Mouse (Mus musculus) gastrocnemius, postnatal 14 days (tissue): ENCODE measurements around the gene Prickle2. TPM values are rescaled to one million over a fixed set of nuclear protein-coding genes. Genes with fewer than 3 reads are reported as not detected.

Experiments
- total RNA-seq, 2 experiments: library from RNA; stranded (reverse); gene quantifications; 2 replicates each; pipeline ENCODE4 v1.2.3; 2021

Gene Prickle2
- total RNA-seq, 2 experiments from 2014 or later, result 4.0 to 4.3 TPM

Other genes starting within 250 kb of the Prickle2 start
- gene A730049H05Rik, start 110.3 kb upstream of the Prickle2 start, total RNA-seq, result not detected
- under 1 TPM; 0.64 to 0.80 TPM for gene Gm15737, start 163.2 kb upstream of the Prickle2 start, total RNA-seq
- gene Adamts9, start 237.3 kb upstream of the Prickle2 start, total RNA-seq, result 10 to 100 TPM; 11.7 to 19.0 TPM